Mouse (Mus musculus): ENCODE measurements at regions not wholly inside any gene's neighbourhood (a gene's known extent, or its start where the extent isn't known, plus 50 kb on each side); places are given as distances from the start of the nearest gene placed in this dataset.
A peak's percentile ranks its signal among the peaks of the same experiment; 100 is the strongest.

- Histone ChIP-seq H3K27me3 (ENCODE audit: control insufficient read depth, insufficient read depth, low read length) (no peaks in the 10 kb centered on the region), H3K27ac (ENCODE audit: control insufficient read depth, insufficient read depth, low read length) (no peak overlapping the region), H3K36me3 (ENCODE audit: control insufficient read depth, insufficient read depth, low read length) (no peaks in the 10 kb centered on the region), H3K4me1 (replicated peaks; ENCODE audit: control insufficient read depth, insufficient read depth, low read length) (no peaks in the 10 kb centered on the region), H3K4me3 (ENCODE audit: control insufficient read depth, insufficient read depth, low read length) (no peak overlapping the region)
- no peak for TF ChIP-seq CTCF (IDR thresholded peaks at IDR 0.05; ENCODE audit: borderline replicate concordance, control insufficient read depth, extremely low read depth, insufficient read depth, low read length, poor library complexity)
- no peak for TF ChIP-seq POLR2A (IDR thresholded peaks at IDR 0.05; ENCODE audit: control insufficient read depth, extremely low read depth, insufficient read depth, low read length, poor library complexity)
- 84% methylated on average over 1 of the region's 1 CpGs for WGBS
- DNase-seq = no peak
Observed at GRCm38 (mm10) chr2:92824325-92824724, 90.6 kb upstream of the Syt13 start.

- no peak overlapping the region for H3K27ac ChIP-seq (ENCODE audit: control insufficient read depth, insufficient read depth, low read length)
- no peak overlapping the region for H3K4me3 ChIP-seq (ENCODE audit: control insufficient read depth, insufficient read depth, low read length)
- TF ChIP-seq POLR2A (IDR thresholded peaks at IDR 0.05; ENCODE audit: control insufficient read depth, extremely low read depth, insufficient read depth, low read length, poor library complexity) = no peak
- TF ChIP-seq CTCF (IDR thresholded peaks at IDR 0.05; ENCODE audit: borderline replicate concordance, control insufficient read depth, extremely low read depth, insufficient read depth, low read length, poor library complexity) = no peak
- H3K4me1 ChIP-seq (replicated peaks; ENCODE audit: control insufficient read depth, insufficient read depth, low read length) = no peaks in the 10 kb centered on the region
- DNase-seq = no peak
- 73% methylated on average over 6 of the region's 6 CpGs for WGBS
- no peaks in the 10 kb centered on the region for H3K27me3 ChIP-seq (ENCODE audit: control insufficient read depth, insufficient read depth, low read length)
- no peaks in the 10 kb centered on the region for H3K36me3 ChIP-seq (ENCODE audit: control insufficient read depth, insufficient read depth, low read length)
Observed at GRCm38 (mm10) chr2:92825395-92825794, 89.5 kb upstream of the Syt13 start.

GRCm38 (mm10) chr2:92830134-92830533 lies 84.8 kb upstream of the Syt13 start:
- H3K27me3 ChIP-seq (ENCODE audit: control insufficient read depth, insufficient read depth, low read length) = no peaks in the 10 kb centered on the region
- no peaks in the 10 kb centered on the region for H3K4me1 ChIP-seq (replicated peaks; ENCODE audit: control insufficient read depth, insufficient read depth, low read length)
- no peaks in the 10 kb centered on the region for H3K36me3 ChIP-seq (ENCODE audit: control insufficient read depth, insufficient read depth, low read length)
- TF ChIP-seq POLR2A (IDR thresholded peaks at IDR 0.05; ENCODE audit: control insufficient read depth, extremely low read depth, insufficient read depth, low read length, poor library complexity) (no peak), CTCF (IDR thresholded peaks at IDR 0.05; ENCODE audit: borderline replicate concordance, control insufficient read depth, extremely low read depth, insufficient read depth, low read length, poor library complexity) (no peak)
- no peak overlapping the region for H3K27ac ChIP-seq (ENCODE audit: control insufficient read depth, insufficient read depth, low read length)
- 82% methylated on average over 2 of the region's 2 CpGs for WGBS
- no peak for DNase-seq
- H3K4me3 ChIP-seq (ENCODE audit: control insufficient read depth, insufficient read depth, low read length) = no peak overlapping the region

GRCm38 (mm10) chr2:92831784-92832183 lies 83.1 kb upstream of the Syt13 start:
- TF ChIP-seq CTCF (IDR thresholded peaks at IDR 0.05; ENCODE audit: borderline replicate concordance, control insufficient read depth, extremely low read depth, insufficient read depth, low read length, poor library complexity) (no peak), POLR2A (IDR thresholded peaks at IDR 0.05; ENCODE audit: control insufficient read depth, extremely low read depth, insufficient read depth, low read length, poor library complexity) (no peak)
- Histone ChIP-seq H3K27me3 (ENCODE audit: control insufficient read depth, insufficient read depth, low read length) (no peaks in the 10 kb centered on the region), H3K27ac (ENCODE audit: control insufficient read depth, insufficient read depth, low read length) (no peak overlapping the region), H3K4me3 (ENCODE audit: control insufficient read depth, insufficient read depth, low read length) (no peak overlapping the region), H3K4me1 (replicated peaks; ENCODE audit: control insufficient read depth, insufficient read depth, low read length) (no peaks in the 10 kb centered on the region), H3K36me3 (ENCODE audit: control insufficient read depth, insufficient read depth, low read length) (no peaks in the 10 kb centered on the region)
- 6% methylated on average over 7 of the region's 7 CpGs for WGBS
- DNase-seq = no peak

- H3K36me3 ChIP-seq (ENCODE audit: control insufficient read depth, insufficient read depth, low read length) = no peaks in the 10 kb centered on the region
- no peaks in the 10 kb centered on the region for H3K4me1 ChIP-seq (replicated peaks; ENCODE audit: control insufficient read depth, insufficient read depth, low read length)
- no peak for TF ChIP-seq CTCF (IDR thresholded peaks at IDR 0.05; ENCODE audit: borderline replicate concordance, control insufficient read depth, extremely low read depth, insufficient read depth, low read length, poor library complexity)
- TF ChIP-seq POLR2A (IDR thresholded peaks at IDR 0.05; ENCODE audit: control insufficient read depth, extremely low read depth, insufficient read depth, low read length, poor library complexity) = no peak
- no peak overlapping the region for H3K4me3 ChIP-seq (ENCODE audit: control insufficient read depth, insufficient read depth, low read length)
- H3K27ac ChIP-seq (ENCODE audit: control insufficient read depth, insufficient read depth, low read length) = no peak overlapping the region
- H3K27me3 ChIP-seq (ENCODE audit: control insufficient read depth, insufficient read depth, low read length) = no peaks in the 10 kb centered on the region
- DNase-seq = peak; percentile 7
- 21% methylated on average over 4 of the region's 4 CpGs for WGBS
Observed at GRCm38 (mm10) chr2:92836203-92836602, 78.7 kb upstream of the Syt13 start.

GRCm38 (mm10) chr2:92838012-92838411 lies 76.9 kb upstream of the Syt13 start:
- no peaks in the 10 kb centered on the region for H3K27me3 ChIP-seq (ENCODE audit: control insufficient read depth, insufficient read depth, low read length)
- whole genome bisulfite sequencing = 97% methylated on average over 5 of the region's 5 CpGs
- H3K4me3 ChIP-seq (ENCODE audit: control insufficient read depth, insufficient read depth, low read length) = no peak overlapping the region
- no peaks in the 10 kb centered on the region for H3K4me1 ChIP-seq (replicated peaks; ENCODE audit: control insufficient read depth, insufficient read depth, low read length)
- H3K36me3 ChIP-seq (ENCODE audit: control insufficient read depth, insufficient read depth, low read length) = no peaks in the 10 kb centered on the region
- TF ChIP-seq CTCF (IDR thresholded peaks at IDR 0.05; ENCODE audit: borderline replicate concordance, control insufficient read depth, extremely low read depth, insufficient read depth, low read length, poor library complexity) = no peak
- no peak for TF ChIP-seq POLR2A (IDR thresholded peaks at IDR 0.05; ENCODE audit: control insufficient read depth, extremely low read depth, insufficient read depth, low read length, poor library complexity)
- H3K27ac ChIP-seq (ENCODE audit: control insufficient read depth, insufficient read depth, low read length) = no peak overlapping the region
- DNase-seq = no peak

GRCm38 (mm10) chr2:92840009-92840408 lies 74.9 kb upstream of the Syt13 start:
- no peaks in the 10 kb centered on the region for H3K36me3 ChIP-seq (ENCODE audit: control insufficient read depth, insufficient read depth, low read length)
- no peak for TF ChIP-seq CTCF (IDR thresholded peaks at IDR 0.05; ENCODE audit: borderline replicate concordance, control insufficient read depth, extremely low read depth, insufficient read depth, low read length, poor library complexity)
- TF ChIP-seq POLR2A (IDR thresholded peaks at IDR 0.05; ENCODE audit: control insufficient read depth, extremely low read depth, insufficient read depth, low read length, poor library complexity) = no peak
- peak; percentile 6 for DNase-seq
- 27% methylated on average over 4 of the region's 4 CpGs for WGBS
- no peaks in the 10 kb centered on the region for H3K27me3 ChIP-seq (ENCODE audit: control insufficient read depth, insufficient read depth, low read length)
- H3K27ac ChIP-seq (ENCODE audit: control insufficient read depth, insufficient read depth, low read length) = no peak overlapping the region
- H3K4me1 ChIP-seq (replicated peaks; ENCODE audit: control insufficient read depth, insufficient read depth, low read length) = no peaks in the 10 kb centered on the region
- no peak overlapping the region for H3K4me3 ChIP-seq (ENCODE audit: control insufficient read depth, insufficient read depth, low read length)

Data from thymus, adult 2 months (tissue).